Mouse (Mus musculus): ENCODE measurements around the gene Zfp472. TPM values are rescaled to one million over a fixed set of nuclear protein-coding genes. Genes with fewer than 3 reads are reported as not detected.

The Zfp472 gene
- polyA plus RNA-seq, 1 experiment from 2014 or later, result 9.0 TPM

GRCm38 (mm10) chr17:32943661-32944060 lies 22.0 kb upstream of the Zfp472 start:
- Histone ChIP-seq H3K9me3 (ENCODE audit: control insufficient read depth, low read length) (no peaks in the 10 kb centered on the region), H3K4me2 (ENCODE audit: low read depth, low read length) (no peak overlapping the region), H3K27ac (replicated peaks; ENCODE audit: low read depth, low read length) (no peak overlapping the region), H3K4me1 (ENCODE audit: control insufficient read depth, insufficient read depth, low read length) (0 out of 2 replicates have a peak, but pooled peaks cover 5% of the 10 kb centered on the region), H3K4me3 (ENCODE audit: low read depth, low read length) (no peak overlapping the region), H3K27me3 (replicated peaks; ENCODE audit: control insufficient read depth, insufficient read depth, low read length) (no peaks in the 10 kb centered on the region), H3K36me3 (ENCODE audit: control insufficient read depth, insufficient read depth, low read length) (no peaks in the 10 kb centered on the region), H3K9ac (ENCODE audit: low read depth, low read length) (no peak overlapping the region)
- DNase-seq (ENCODE audit: low spot score), result no peak
- no peak for ATAC-seq (ENCODE audit: low read depth)
- 95% methylated on average over 3 of the region's 3 CpGs for WGBS

GRCm38 (mm10) chr17:32944402-32945035 lies 21.1 kb upstream of the Zfp472 start:
- Histone ChIP-seq H3K27me3 (replicated peaks; ENCODE audit: control insufficient read depth, insufficient read depth, low read length) (no peaks in the 10 kb centered on the region), H3K27ac (replicated peaks; ENCODE audit: low read depth, low read length) (no peak overlapping the region), H3K4me3 (ENCODE audit: low read depth, low read length) (no peak overlapping the region), H3K4me2 (ENCODE audit: low read depth, low read length) (no peak overlapping the region), H3K9me3 (ENCODE audit: control insufficient read depth, low read length) (no peaks in the 10 kb centered on the region), H3K9ac (ENCODE audit: low read depth, low read length) (no peak overlapping the region), H3K4me1 (ENCODE audit: control insufficient read depth, insufficient read depth, low read length) (0 out of 2 replicates have a peak, but pooled peaks cover 5% of the 10 kb centered on the region), H3K36me3 (ENCODE audit: control insufficient read depth, insufficient read depth, low read length) (no peaks in the 10 kb centered on the region)
- 64% methylated on average over 3 of the region's 3 CpGs for WGBS
- no peak for DNase-seq (ENCODE audit: low spot score)
- no peak for ATAC-seq (ENCODE audit: low read depth)

GRCm38 (mm10) chr17:32946716-32947115 lies 18.9 kb upstream of the Zfp472 start:
- H3K9ac ChIP-seq (ENCODE audit: low read depth, low read length), result peak overlapping the region; percentile 70
- 63% methylated on average over 9 of the region's 9 CpGs for WGBS
- DNase-seq (ENCODE audit: low spot score) (no peak), ATAC-seq (ENCODE audit: low read depth) (no peak)
- H3K4me1 ChIP-seq (ENCODE audit: control insufficient read depth, insufficient read depth, low read length), result 0 out of 2 replicates have a peak, but pooled peaks cover 5% of the 10 kb centered on the region
- H3K9me3 ChIP-seq (ENCODE audit: control insufficient read depth, low read length), result no peaks in the 10 kb centered on the region
- H3K27me3 ChIP-seq (replicated peaks; ENCODE audit: control insufficient read depth, insufficient read depth, low read length), result no peaks in the 10 kb centered on the region
- H3K4me2 ChIP-seq (ENCODE audit: low read depth, low read length), result peak overlapping the region; percentile 79
- no peaks in the 10 kb centered on the region for H3K36me3 ChIP-seq (ENCODE audit: control insufficient read depth, insufficient read depth, low read length)
- H3K27ac ChIP-seq (replicated peaks; ENCODE audit: low read depth, low read length), result no peak overlapping the region; the same call in 1 of the 2 replicates
- peak overlapping the region; percentile 46 for H3K4me3 ChIP-seq (ENCODE audit: low read depth, low read length)

- Histone ChIP-seq H3K4me3 (ENCODE audit: low read depth, low read length) (peak within 1 kb of the TSS; percentile 46), H3K27ac (replicated peaks; ENCODE audit: low read depth, low read length) (peak within 1 kb of the TSS; percentile 56), H3K36me3 (ENCODE audit: control insufficient read depth, insufficient read depth, low read length) (no peaks in the 10 kb centered on the region), H3K4me2 (ENCODE audit: low read depth, low read length) (peak within 1 kb of the TSS; percentile 79), H3K9me3 (ENCODE audit: control insufficient read depth, low read length) (no peaks in the 10 kb centered on the region), H3K4me1 (ENCODE audit: control insufficient read depth, insufficient read depth, low read length) (0 out of 2 replicates have a peak, but pooled peaks cover 5% of the 10 kb centered on the region), H3K9ac (ENCODE audit: low read depth, low read length) (peak within 1 kb of the TSS; percentile 70), H3K27me3 (replicated peaks; ENCODE audit: control insufficient read depth, insufficient read depth, low read length) (no peaks in the 10 kb centered on the region)
- ATAC-seq (ENCODE audit: low read depth) (peak; percentile 99), DNase-seq (ENCODE audit: low spot score) (peak; percentile 96)
- WGBS, result 27% methylated on average over 12 of the region's 12 CpGs
Measured at GRCm38 (mm10) chr17:32947215-32947914, 18.2 kb upstream of the Zfp472 start, which contains the start of gene Cyp4f13. TSS of gene Cyp4f13 (minus strand) at chr17:32947402.

GRCm38 (mm10) chr17:32950136-32950535 lies 15.5 kb upstream of the Zfp472 start:
- no peak for ATAC-seq (ENCODE audit: low read depth)
- WGBS, result 81% methylated on average over 3 of the region's 3 CpGs
- no peak overlapping the region for H3K4me3 ChIP-seq (ENCODE audit: low read depth, low read length)

GRCm38 (mm10) chr17:32951006-32951405 lies 14.6 kb upstream of the Zfp472 start:
- DNase-seq (ENCODE audit: low spot score), result no peak

More at GRCm38 (mm10) chr17:32950136-32950535, 15.5 kb upstream of the Zfp472 start:
- no peaks in the 10 kb centered on the region for H3K9me3 ChIP-seq (ENCODE audit: control insufficient read depth, low read length)
- H3K4me1 ChIP-seq (ENCODE audit: control insufficient read depth, insufficient read depth, low read length), result 0 out of 2 replicates have a peak, but pooled peaks cover 5% of the 10 kb centered on the region
- no peak overlapping the region for H3K9ac ChIP-seq (ENCODE audit: low read depth, low read length)
- H3K27me3 ChIP-seq (replicated peaks; ENCODE audit: control insufficient read depth, insufficient read depth, low read length), result no peaks in the 10 kb centered on the region
- no peak overlapping the region for H3K4me2 ChIP-seq (ENCODE audit: low read depth, low read length)
- H3K27ac ChIP-seq (replicated peaks; ENCODE audit: low read depth, low read length), result no peak overlapping the region
- DNase-seq (ENCODE audit: low spot score), result no peak
- no peaks in the 10 kb centered on the region for H3K36me3 ChIP-seq (ENCODE audit: control insufficient read depth, insufficient read depth, low read length)

GRCm38 (mm10) chr17:32951441-32951840 lies 14.2 kb upstream of the Zfp472 start:
- H3K27me3 ChIP-seq (replicated peaks; ENCODE audit: control insufficient read depth, insufficient read depth, low read length), result no peaks in the 10 kb centered on the region
- 31% methylated on average over 15 of the region's 16 CpGs for WGBS
- no peak overlapping the region for H3K9ac ChIP-seq (ENCODE audit: low read depth, low read length)
- H3K4me3 ChIP-seq (ENCODE audit: low read depth, low read length), result no peak overlapping the region
- no peak overlapping the region for H3K27ac ChIP-seq (replicated peaks; ENCODE audit: low read depth, low read length)
- H3K36me3 ChIP-seq (ENCODE audit: control insufficient read depth, insufficient read depth, low read length), result no peaks in the 10 kb centered on the region
- no peaks in the 10 kb centered on the region for H3K9me3 ChIP-seq (ENCODE audit: control insufficient read depth, low read length)
- ATAC-seq (ENCODE audit: low read depth), result no peak
- peak; percentile 68 for DNase-seq (ENCODE audit: low spot score)
- no peak overlapping the region for H3K4me2 ChIP-seq (ENCODE audit: low read depth, low read length)
- H3K4me1 ChIP-seq (ENCODE audit: control insufficient read depth, insufficient read depth, low read length), result 0 out of 2 replicates have a peak, but pooled peaks cover 5% of the 10 kb centered on the region

More at GRCm38 (mm10) chr17:32951006-32951405, 14.6 kb upstream of the Zfp472 start:
- H3K9ac ChIP-seq (ENCODE audit: low read depth, low read length), result no peak overlapping the region
- H3K9me3 ChIP-seq (ENCODE audit: control insufficient read depth, low read length), result no peaks in the 10 kb centered on the region
- no peaks in the 10 kb centered on the region for H3K36me3 ChIP-seq (ENCODE audit: control insufficient read depth, insufficient read depth, low read length)
- H3K4me2 ChIP-seq (ENCODE audit: low read depth, low read length), result no peak overlapping the region
- no peak overlapping the region for H3K4me3 ChIP-seq (ENCODE audit: low read depth, low read length)
- ATAC-seq (ENCODE audit: low read depth), result no peak
- WGBS, result 79% methylated on average over 11 of the region's 11 CpGs
- H3K27ac ChIP-seq (replicated peaks; ENCODE audit: low read depth, low read length), result no peak overlapping the region
- no peaks in the 10 kb centered on the region for H3K27me3 ChIP-seq (replicated peaks; ENCODE audit: control insufficient read depth, insufficient read depth, low read length)
- H3K4me1 ChIP-seq (ENCODE audit: control insufficient read depth, insufficient read depth, low read length), result 0 out of 2 replicates have a peak, but pooled peaks cover 5% of the 10 kb centered on the region

- no peak for DNase-seq (ENCODE audit: low spot score)
- Histone ChIP-seq H3K4me2 (ENCODE audit: low read depth, low read length) (peak overlapping the region; percentile 88), H3K27me3 (replicated peaks; ENCODE audit: control insufficient read depth, insufficient read depth, low read length) (no peaks in the 10 kb centered on the region), H3K9ac (ENCODE audit: low read depth, low read length) (peak overlapping the region; percentile 79), H3K4me1 (ENCODE audit: control insufficient read depth, insufficient read depth, low read length) (peaks cover 11% of the 10 kb centered on the region), H3K36me3 (ENCODE audit: control insufficient read depth, insufficient read depth, low read length) (no peaks in the 10 kb centered on the region), H3K9me3 (ENCODE audit: control insufficient read depth, low read length) (no peaks in the 10 kb centered on the region), H3K27ac (replicated peaks; ENCODE audit: low read depth, low read length) (peak overlapping the region; percentile 93), H3K4me3 (ENCODE audit: low read depth, low read length) (peak overlapping the region; percentile 89)
- under 1% methylated on average over 14 of the region's 14 CpGs for WGBS
- ATAC-seq (ENCODE audit: low read depth), result peak; percentile 50
Measured at GRCm38 (mm10) chr17:32965253-32965622, 376 bp upstream of the Zfp472 start.

All from embryonic facial prominence, embryonic 14.5 days (tissue).